Mouse (Mus musculus) gonadal fat pad, adult 2 months (tissue): Measurements from ENCODE around the gene Itga9. TPM values are rescaled to one million over a fixed set of nuclear protein-coding genes. Genes with fewer than 3 reads are reported as not detected.

Experiments used
- DNase-seq: peaks from one replicate; pipeline ENCODE4 v3.0.0-alpha.2; 2012; ENCODE audit warnings: low read depth
- polyA plus RNA-seq: library from polyadenylated mRNA; depleted of rRNA; stranded (reverse); fragments of >200 nt; gene quantifications from 2 replicates; pipeline ENCODE4 v1.2.3, GENCODE M21; 2012

Itga9 gene
- polyA plus RNA-seq, 1 experiment = 13.2 TPM

- no peak for DNase-seq
Observed at GRCm38 (mm10) chr9:118920798-118921515, 314.5 kb downstream of the Itga9 start.

GRCm38 (mm10) chr9:118921926-118922325, 315.4 kb downstream of the Itga9 start:
- no peak for DNase-seq

GRCm38 (mm10) chr9:118924554-118925085, 318.1 kb downstream of the Itga9 start:
- DNase-seq = no peak

- DNase-seq = no peak
Observed at GRCm38 (mm10) chr9:118925286-118926110, 319.0 kb downstream of the Itga9 start.

GRCm38 (mm10) chr9:118926111-118926650, 319.7 kb downstream of the Itga9 start, which contains the start of gene Ctdspl:
Gene Ctdspl (plus strand): TSS chr9:118926453.
- DNase-seq = no peak

GRCm38 (mm10) chr9:118926688-118927321, 320.3 kb downstream of the Itga9 start:
- DNase-seq = no peak

DNA sequence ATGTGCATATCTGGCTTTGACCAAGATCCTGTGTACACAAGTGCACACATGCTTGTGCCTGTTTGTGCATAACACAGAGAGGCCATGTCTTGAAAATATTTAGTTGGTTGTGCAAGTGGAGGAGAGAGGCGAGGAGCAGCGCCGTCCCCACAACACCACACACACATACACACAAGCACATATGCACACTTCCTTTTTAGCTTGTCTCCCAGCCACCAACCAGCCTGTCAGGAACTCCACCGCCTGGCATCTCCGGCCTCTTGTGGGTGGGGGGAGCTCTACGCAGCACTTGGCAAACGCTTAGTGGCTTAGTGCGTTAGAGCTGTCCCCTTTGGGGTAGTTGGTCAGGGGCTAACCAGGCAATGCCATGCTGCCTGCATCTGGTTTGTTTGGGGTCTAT, 321.0 kb downstream of the Itga9 start:
- DNase-seq = no peak

GRCm38 (mm10) chr9:118928007-118928406, 321.5 kb downstream of the Itga9 start:
- DNase-seq = no peak

- no peak for DNase-seq
Observed at GRCm38 (mm10) chr9:118928656-118929055, 322.2 kb downstream of the Itga9 start.

- DNase-seq = no peak
Observed at GRCm38 (mm10) chr9:118930611-118931010, 324.1 kb downstream of the Itga9 start.

DNA sequence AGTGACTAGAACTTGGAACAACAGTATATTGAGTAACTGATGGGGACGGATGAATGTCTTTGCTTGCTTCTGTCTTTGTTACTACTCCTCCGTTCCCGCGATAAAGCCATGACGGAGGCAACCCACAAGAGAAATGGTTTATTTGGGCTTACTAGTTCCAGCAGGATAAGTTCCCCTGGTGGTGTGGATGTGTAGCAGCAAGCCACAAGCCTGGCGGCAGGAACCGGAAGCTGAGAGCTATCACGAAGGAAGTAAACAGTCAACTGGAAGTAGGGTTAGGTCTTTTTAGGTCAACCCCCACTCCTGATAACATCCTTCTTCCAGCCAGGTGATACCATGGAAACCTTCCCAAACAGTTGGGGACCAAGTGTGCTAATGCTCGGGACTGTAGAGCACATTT, 327.3 kb downstream of the Itga9 start:
- DNase-seq = no peak

GRCm38 (mm10) chr9:118934319-118934718, 327.8 kb downstream of the Itga9 start:
- DNase-seq = no peak

GRCm38 (mm10) chr9:118935098-118935497, 328.6 kb downstream of the Itga9 start:
- no peak for DNase-seq

DNA sequence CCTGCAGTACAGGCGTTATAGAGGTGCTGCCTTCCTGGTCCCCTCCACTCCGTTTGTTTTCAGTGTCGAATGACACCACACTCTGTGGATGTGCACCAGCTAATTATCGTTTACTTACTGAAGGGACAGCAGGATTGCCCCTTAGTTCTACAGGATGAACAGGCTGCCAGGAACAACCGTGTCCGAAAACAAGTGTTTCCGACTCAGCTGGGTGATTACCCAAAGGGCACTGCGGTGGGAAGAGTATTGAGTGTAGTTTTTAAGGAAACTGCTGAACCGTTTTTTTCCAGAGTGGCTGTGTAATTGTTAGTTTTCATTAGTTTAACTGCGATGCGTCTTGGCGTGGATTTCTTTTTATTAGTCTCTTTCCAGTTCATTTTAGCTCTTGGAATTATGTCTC, 329.6 kb downstream of the Itga9 start:
- no peak for DNase-seq

DNA sequence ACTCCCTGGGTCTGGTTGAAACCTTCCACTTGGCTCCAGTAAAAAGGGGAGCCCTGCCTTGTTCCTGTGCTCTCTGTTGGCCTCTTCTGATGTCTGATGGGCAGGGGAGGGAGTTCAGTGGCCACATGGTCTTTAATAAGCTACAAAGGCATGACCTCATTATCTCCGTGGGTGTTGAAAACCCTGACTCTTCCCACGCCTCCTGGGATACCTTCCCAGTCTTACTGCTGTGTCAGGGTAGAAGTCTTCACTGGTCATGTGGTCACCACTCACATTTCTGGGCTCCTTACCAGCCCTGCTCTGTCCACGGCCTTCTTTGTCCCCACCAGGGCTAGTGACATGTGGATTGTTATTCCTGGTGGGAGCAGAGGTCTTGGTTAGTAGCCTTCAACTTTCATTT, 331.0 kb downstream of the Itga9 start:
- DNase-seq = no peak

GRCm38 (mm10) chr9:118939410-118939809, 332.9 kb downstream of the Itga9 start:
- DNase-seq = no peak

- no peak for DNase-seq
Observed at GRCm38 (mm10) chr9:118939831-118940230, 333.3 kb downstream of the Itga9 start.

DNA sequence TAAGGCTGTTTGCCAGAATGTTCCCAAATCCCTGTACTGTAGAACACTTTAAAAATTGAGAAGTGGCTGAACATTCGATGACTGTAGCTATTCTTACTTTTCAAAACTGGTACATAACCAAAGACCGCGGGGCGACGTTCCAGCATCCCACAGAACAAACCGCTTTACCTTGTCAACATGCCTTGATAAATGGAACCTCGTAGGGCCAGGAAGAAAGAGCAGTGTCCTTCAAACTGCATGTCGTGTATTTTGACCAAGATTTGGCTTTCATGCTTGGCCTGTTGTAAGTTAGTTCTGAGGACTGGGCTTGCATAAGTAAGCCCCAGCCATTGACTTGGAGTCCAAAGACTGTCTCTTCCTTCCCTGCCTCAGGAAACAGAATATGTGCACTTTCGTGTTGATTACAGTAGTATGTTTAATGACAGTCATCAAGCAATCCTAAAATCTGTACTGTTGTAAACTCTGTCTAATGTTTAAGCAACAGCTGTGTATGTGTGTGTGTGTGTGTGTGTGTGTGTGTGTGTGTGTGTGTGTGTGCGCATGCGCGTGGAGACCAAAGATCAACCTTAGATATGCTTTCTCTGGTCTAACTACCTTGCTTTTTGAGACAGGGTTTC, 334.2 kb downstream of the Itga9 start:
- no peak for DNase-seq

- DNase-seq = no peak
Observed at GRCm38 (mm10) chr9:118942030-118942429, 335.5 kb downstream of the Itga9 start.

DNA sequence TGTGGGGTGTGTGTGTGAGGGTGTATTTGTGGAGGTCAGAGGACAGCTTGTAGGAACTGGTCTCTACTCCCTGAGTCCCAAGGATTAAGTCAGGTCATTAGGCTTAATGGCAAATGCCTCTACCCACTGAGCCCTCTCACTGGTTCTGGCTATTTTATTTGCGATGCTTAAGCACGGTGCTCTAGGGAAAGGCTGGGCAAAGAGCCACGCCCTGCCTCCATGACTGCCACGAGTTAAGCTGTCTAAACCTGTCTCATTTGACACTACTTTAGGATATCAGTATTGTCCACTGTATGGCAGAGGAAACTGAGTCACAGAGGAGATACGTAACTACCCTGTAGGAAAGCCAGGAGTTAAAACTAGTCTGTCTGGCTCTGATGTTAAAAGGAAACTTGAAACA, 337.5 kb downstream of the Itga9 start:
- no peak for DNase-seq

DNA sequence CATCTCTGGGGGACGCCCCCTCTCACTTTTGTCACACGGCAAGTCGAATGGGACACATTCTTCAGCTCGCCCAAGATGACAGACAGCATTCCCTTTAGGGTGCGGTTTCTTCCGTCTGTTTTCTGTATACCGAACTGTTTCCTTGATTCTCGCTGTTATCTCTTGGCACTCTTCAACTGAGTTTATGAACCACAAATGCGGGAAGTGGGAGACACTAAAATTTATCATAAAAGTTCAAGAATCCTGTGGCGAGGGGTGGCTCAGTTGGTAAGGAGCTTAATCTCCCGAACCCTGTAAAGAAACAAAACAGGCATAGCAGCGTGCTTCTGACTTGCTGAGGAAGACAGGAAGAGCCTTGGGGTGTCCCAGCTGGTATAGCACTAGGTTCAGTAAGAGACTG, 337.9 kb downstream of the Itga9 start:
- no peak for DNase-seq

GRCm38 (mm10) chr9:118948486-118948885, 342.0 kb downstream of the Itga9 start:
- no peak for DNase-seq
